Mouse (Mus musculus): Measurements from ENCODE around the gene Gtpbp10.

The Gtpbp10 gene

DNA sequence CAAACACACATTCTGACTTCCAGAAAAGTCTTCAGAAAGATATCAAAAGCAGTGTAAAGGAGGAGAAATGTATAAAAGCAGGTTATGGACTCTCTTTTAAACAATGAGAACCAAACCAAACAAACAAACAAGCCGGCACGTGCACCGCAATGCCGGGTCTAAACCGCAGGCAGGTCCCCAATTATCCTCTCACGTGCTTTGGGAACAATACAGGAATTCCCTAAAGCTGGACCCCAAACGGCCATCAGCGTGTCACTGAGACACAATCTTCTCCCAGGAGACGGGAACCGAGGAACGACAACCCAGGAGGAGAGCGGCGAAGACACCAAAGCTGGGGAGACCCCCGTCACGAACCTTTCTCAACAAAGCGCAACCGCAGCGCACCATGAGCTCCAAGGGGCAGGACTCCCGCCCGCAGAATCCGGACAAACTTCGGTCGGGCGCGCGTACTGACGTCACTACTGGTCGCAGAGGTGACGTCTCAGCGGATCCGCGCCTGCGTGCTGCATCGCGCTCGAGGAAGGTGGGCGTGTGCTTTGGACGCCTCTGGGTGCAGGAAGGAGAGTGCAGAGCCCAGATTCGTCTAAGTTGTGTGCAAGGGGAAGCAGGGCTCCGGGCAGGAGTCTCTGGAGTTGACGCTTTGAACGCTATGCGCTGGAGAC lies at the start of gene Gtpbp10:
Gene Gtpbp10, minus strand, starts transcription at position 460 of the 662 bp plus-strand sequence.
- DNase-seq: peak; percentile 96

DNA sequence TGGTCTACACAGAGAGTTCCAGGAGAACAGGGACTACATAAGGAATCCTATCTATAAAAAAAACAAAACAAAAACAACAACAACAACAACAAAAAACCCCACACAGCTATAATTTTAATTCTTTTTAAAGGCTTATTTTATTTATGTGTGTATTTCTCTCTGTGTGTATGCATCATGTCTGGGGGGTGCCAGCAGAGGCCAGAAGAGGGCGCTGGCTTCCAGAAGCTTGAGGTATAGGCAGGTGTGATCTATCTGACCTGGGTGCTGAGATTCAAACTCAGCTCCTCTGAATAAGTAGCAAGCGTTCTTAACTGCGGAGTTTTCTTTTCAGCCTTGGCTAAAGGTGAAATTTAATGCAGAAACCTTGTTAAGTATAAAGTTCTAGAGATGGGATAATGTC lies 28.3 kb upstream of the Gtpbp10 start:
- DNase-seq: no peak

DNA sequence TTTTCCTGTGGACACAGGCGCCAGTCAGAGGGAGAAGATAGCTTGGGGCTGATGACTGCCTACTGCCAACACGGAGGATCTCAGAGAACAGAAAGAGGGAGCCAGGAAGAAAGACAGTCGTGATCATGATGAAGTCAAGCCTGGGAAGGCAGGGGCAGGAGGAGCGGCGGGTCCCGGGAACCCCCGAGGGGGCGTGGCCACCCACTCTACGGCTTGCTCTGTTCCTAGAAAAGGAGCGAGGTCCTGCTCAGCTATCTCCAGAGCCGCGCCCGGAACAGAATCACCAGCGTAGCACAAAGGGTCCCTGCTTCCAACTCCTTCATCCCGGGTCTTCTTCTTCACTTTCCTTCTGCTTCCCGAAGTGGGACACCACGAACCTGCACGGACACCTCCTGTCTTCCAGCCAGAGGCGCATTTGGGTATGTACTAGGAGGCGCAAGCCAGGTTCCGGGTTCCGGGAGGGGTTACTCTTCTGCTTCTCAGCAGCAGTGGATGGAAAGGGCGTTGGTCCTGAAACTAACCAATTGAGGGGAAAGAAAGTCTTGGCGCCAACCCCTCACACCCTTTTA lies 14.5 kb upstream of the Gtpbp10 start, which contains the start of gene Gm8773:
Gene Gm8773, plus strand, starts transcription at position 51 of the 569 bp plus-strand sequence.
- peak; percentile 22 for DNase-seq

DNA sequence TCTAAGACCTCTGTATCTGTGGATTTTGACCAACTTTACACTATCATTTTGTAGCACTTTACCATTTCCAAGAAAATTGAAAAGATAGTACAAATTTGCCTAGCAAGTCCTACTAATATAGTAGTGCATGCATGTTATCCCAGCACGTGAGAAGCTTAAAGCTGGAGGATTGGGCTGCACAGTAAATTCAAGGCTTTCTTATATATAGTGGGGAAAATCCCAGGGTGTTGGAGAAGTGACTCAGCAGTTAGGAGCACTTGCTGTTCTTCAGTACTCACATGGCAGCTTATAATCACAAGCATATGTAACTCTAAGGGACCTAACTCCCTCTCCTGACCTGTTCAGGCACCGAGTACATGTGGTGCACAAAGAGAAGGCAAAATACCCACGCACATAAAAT lies 3.1 kb upstream of the Gtpbp10 start:
- DNase-seq: no peak

DNA sequence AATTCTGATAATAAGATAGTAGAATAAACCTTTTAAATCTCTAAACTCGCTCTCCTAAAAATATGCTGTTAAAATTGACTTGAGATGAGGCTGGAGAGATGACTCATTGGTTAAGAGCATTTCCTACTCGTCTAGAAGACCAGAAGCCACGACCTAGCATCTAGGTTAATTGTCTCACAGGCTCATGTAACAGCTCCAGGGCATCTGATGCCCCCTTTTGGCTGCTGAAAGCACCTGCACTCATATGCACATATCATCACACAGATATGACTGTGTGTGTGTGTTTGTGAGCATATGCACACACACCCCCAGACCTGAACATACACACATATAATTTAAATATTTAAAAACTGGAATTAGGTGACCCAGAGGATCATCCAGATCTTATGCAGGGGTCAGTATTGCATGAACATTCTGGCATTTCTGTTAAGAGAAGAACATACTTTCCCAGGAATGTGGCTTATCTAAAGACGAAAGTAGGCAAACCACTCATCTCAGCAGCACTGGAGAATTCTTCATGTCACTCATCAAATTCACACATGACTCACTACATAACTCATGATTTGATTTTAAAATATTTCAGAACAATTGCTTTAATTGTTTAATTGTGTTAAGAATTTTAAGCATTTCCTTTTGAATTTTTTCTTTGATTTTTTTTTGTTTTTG lies 1.8 kb upstream of the Gtpbp10 start:
- DNase-seq: no peak

DNA sequence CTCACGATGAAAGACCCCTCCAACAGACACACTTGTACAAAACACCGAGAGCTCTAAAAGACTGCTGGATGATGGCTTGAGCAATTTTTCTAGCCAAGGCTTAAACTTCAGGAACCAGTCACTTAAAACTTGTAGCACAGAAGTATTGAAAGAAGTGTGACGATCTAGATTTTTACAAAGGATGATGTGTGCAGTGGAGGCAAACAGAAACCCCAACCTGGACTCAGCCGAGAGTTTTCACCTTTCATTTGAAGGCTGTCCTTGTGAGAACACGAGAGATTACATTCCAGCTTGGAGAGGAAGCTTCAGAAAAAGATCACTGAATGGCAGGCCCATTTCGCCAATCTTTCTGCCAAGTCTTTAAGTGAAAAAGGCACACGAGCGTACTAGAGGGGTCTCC lies 460 bp upstream of the Gtpbp10 start:
- no peak for DNase-seq

- no peak for DNase-seq
Measured at GRCm38 (mm10) chr5:5551110-5551509, 8.2 kb downstream of the Gtpbp10 start.

- no peak for DNase-seq
Measured at GRCm38 (mm10) chr5:5540385-5540784, 19.0 kb downstream of the Gtpbp10 start.

GRCm38 (mm10) chr5:5539771-5540170 lies 19.6 kb downstream of the Gtpbp10 start:
- DNase-seq: no peak

GRCm38 (mm10) chr5:5536131-5536530 lies 23.2 kb downstream of the Gtpbp10 start:
- DNase-seq: no peak

GRCm38 (mm10) chr5:5533656-5534420 lies 25.5 kb downstream of the Gtpbp10 start:
- peak; percentile 42 for DNase-seq

DNA sequence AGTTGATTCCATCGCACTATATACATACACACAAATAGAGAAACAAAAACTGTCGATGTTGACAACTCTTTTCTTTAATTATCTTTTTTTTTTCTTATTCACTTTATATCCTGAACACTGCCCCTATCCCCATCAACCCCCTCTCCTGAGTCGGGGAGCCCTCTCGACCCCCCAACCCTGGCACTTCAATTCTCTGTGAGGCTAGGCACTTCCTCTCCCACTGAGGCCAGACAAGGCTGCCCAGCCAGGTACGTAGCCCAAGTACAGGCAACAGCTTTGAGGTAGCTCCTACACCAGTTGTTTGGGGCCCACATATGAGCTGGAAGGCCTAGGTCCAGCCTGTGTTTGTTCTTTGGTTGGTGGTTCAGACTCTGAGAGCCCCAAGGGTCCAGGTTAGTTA lies 43.9 kb downstream of the Gtpbp10 start:
- DNase-seq: no peak

- DNase-seq: peak; percentile 99
Measured at GRCm38 (mm10) chr5:5514196-5515076, 44.9 kb downstream of the Gtpbp10 start, which contains the start of gene Cldn12. TSS of gene Cldn12 (minus strand) at chr5:5514958.

DNA sequence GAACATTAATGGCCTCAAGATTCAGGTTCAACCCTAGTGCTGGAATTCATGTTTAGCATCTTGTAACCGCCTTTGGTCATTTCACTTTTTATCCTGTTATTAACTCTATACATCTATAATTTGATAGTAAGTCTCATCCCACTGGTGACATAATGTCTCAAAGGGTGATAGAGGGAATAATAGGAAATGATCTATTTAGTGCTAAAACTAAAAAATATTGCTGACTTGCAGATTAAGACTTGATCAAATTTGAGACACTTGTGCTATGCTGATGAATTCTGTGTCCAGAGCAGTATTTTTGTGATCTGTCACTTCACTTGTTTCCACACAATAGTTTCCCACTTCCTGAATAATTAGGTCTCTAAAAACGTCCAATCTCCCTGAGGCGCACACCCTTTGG lies 47.9 kb downstream of the Gtpbp10 start:
- DNase-seq: no peak

- DNase-seq: no peak
Measured at GRCm38 (mm10) chr5:5510989-5511388, 48.3 kb downstream of the Gtpbp10 start.

DNA sequence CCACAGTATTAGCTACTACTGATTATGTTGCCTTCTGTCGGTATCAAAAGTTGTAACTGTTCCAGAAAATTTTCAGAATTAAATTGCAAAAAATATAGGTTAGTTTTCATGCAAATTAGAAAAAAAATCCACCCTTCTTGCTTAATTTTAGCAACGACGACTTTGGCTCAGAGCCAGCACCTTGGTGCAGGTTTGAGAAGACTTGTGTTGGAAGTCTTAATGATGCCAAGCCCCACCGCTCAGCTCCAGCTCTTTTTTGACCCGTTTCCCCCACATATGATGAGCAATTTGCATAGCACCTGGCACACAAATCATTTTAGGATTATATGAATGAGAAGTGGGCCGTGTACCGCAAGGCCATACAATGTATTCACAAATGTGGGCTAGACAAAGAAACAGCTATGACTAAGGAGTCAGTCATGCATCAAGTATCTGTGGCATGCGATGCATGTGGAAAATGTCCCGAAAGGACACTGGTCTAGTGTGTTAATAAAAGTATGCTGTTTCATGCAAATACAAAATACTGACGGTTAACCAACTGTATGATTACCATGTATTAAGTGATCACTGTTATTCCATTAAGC lies 48.9 kb downstream of the Gtpbp10 start:
- peak; percentile 39 for DNase-seq

DNA sequence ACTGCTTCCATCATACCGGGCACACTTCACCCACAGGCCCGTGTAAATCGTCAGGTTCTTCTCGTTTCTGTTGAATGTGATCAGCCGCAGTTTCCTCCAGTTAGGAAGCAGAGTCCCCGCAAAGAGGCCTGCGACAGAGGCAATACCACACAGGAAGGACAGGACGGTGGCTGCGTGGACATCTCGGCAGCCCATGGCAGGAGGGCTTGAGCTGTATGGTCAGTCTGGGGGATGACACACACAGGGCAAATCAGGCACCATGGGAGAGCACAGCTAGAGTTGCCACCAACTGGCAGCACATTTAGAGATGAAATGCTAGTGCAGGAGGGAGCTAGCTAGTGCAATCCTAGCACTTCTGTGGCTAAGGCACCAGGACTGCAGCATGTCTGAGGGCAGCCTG lies 51.1 kb downstream of the Gtpbp10 start:
- DNase-seq: no peak

GRCm38 (mm10) chr5:5507701-5508225 lies 51.6 kb downstream of the Gtpbp10 start:
- DNase-seq: peak; percentile 83

- DNase-seq: no peak
Measured at GRCm38 (mm10) chr5:5504456-5504855, 54.9 kb downstream of the Gtpbp10 start.

GRCm38 (mm10) chr5:5503381-5503780 lies 56.0 kb downstream of the Gtpbp10 start:
- no peak for DNase-seq

DNA sequence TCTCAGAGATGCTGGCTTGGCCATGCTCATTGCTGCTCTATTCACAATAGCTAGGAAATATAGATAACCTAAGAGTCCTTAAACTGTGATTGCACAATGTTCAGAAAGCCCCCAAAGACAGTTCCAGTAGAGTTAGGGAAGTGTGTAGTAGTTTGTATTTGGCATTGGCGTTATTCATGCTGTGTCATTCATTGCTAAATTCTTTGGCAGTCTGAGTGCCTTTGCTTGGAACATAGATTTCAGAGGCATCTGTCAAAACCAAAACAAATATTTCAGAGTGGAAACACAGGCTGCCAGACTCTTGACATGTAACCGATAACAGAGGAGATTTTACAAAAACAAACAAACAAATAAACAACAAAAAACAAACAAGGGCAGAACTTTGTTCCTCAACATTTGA lies 57.8 kb downstream of the Gtpbp10 start:
- no peak for DNase-seq

DNA sequence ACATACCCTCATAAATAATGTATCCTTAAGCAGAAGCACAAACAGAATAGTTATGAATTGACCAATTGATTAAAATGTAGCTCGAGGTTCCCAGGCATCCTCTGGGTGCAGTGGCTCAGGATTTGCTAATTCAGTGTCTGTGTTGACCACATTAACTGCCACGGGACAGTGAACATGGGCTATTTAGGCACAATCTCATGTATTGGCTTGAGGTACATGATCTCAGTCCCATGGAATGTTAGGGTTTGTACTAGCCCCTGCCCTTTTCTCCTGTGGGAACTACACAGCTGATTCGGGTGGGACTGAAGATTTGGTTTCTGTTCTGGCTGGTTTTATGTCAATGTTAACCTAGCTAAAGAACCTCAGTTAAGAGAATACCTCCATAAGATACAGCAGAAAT lies 62.9 kb downstream of the Gtpbp10 start:
- DNase-seq: no peak

Data from kidney, postnatal 10 days (tissue).